Mouse (Mus musculus): ENCODE results near the gene Serpinb9b. TPM values are rescaled to one million over a fixed set of nuclear protein-coding genes. Genes with fewer than 3 reads are reported as not detected.

The Serpinb9b gene
- polyA plus RNA-seq, 1 experiment = not detected

DNA sequence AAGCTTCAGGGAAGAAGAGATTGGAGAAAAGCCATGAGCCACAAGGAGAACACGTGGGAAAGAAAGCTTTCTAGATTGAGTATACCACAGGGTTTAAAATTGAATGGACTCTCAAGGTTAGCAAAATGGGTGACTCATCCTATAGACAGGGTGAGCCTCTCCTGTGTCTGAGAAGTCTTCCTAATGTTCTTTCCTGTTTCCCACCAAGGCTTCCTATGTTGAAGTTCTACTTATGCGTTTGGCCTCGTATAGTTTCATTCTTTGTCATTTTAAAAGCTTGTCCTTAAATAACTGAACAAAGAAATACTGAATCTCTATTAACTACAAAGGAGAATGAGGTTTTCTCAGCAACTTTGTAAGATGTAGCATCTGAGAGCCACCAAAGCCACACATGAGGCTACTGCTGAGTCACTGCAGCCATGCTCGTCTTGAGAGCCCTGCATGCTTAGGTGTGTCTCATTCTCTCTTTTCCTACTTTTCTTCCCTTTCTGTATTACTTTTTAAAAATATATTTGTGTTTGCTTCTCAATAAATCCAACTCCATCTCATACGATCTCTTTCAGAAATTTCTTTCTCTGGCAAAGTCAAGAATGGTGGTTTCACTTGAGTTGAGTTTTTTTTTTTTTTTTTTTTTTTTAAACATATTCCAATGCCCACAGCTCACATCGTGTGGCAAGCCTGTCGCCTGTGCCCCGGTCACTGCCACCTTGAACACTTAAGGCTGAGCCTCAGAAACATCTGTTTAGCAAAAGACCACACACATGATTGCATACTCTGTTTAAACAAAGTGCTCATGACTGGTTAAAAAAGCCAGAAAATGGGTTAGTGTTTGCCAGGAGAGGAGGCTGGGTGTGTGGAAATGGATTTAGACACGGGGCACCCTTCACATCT lies 23.4 kb upstream of the Serpinb9b start:
- Histone ChIP-seq H3K4me3 (ENCODE audit: insufficient read depth, low read depth, low read length) (peak overlapping the region; percentile 45), H3K27ac (ENCODE audit: insufficient read depth, low read depth, low read length) (peak overlapping the region; percentile 11; the same call in 1 of the 2 replicates), H3K4me1 (ENCODE audit: control insufficient read depth, insufficient read depth, low read length) (peaks cover 3% of the 10 kb centered on the region)
- 54% methylated on average over 9 of the region's 9 CpGs for WGBS
- TF ChIP-seq POLR2A (IDR thresholded peaks at IDR 0.05; ENCODE audit: insufficient read depth, low read depth, low read length) (no peak), CTCF (IDR thresholded peaks at IDR 0.05; ENCODE audit: insufficient read depth, low read depth, low read length) (no peak)

DNA sequence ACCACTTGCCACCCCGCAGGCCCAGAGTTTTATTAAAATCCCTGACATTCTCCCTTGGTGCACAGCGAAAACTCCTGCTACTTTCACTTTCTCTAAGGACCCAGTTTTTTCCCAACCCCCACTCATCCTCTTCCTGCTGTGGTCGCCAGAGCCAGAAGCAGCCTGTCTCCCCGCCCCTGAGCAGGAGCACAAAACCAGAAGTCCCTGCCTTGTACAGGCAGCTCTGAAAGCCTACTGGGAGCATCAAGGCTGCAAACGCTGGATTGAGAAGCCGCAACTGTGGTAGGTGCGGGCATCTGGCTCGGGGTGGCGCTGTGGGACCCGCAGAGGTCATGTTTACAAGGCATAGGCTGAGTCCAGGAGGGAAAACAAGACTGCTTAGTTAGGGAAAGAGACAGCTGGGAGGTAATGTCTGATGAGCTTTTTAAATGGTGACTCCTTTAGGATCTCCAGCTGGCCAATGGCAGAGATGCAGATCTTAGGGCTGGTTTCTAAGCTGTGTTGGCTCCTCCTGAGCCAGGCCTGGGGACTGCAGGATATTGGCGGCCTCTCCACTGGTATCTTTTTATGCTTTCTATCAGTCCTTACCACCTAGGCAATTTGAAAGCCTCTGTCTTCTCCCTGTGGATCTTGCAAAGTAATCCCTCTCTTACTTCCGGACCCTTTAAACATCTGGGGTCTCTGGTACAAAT lies 22.7 kb upstream of the Serpinb9b start:
- 16% methylated on average over 12 of the region's 12 CpGs for WGBS
- Histone ChIP-seq H3K4me1 (ENCODE audit: control insufficient read depth, insufficient read depth, low read length) (peaks cover 3% of the 10 kb centered on the region), H3K4me3 (ENCODE audit: insufficient read depth, low read depth, low read length) (peak overlapping the region; percentile 45), H3K27ac (ENCODE audit: insufficient read depth, low read depth, low read length) (peak overlapping the region; percentile 11; the same call in 1 of the 2 replicates)
- peak; percentile 67 for TF ChIP-seq CTCF (IDR thresholded peaks at IDR 0.05; ENCODE audit: insufficient read depth, low read depth, low read length)
- no peak for TF ChIP-seq POLR2A (IDR thresholded peaks at IDR 0.05; ENCODE audit: insufficient read depth, low read depth, low read length)

DNA sequence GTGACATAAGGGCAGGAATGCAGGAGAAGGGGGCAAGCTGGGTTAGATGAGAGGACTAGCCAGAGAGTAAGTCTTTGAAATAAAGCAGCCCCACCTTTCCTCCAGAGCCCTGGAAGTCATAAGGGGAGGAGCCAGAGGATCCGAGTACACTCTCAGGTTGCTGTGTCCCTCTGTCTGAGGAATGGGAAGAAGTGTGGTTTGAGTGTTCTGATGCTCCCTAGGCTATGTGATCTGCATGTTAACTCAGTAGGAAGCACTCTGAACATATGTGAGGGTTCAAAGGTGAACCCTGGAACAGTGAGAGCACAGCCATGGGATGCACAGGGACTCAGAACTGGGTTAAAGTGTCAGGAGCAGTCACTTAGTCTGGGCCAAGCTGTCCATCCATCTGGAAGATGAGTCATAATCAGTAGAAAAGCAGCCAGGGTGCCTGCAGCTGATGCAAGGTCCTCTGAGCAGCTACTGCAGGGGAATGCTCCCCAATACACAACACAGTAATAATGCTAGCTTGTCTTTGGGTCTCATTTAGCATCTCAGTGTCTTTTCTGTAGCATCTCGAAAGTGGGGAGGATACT lies 21.6 kb upstream of the Serpinb9b start:
- 82% methylated on average over 2 of the region's 2 CpGs for WGBS
- Histone ChIP-seq H3K27ac (ENCODE audit: insufficient read depth, low read depth, low read length) (no peak overlapping the region), H3K4me3 (ENCODE audit: insufficient read depth, low read depth, low read length) (no peak overlapping the region), H3K4me1 (ENCODE audit: control insufficient read depth, insufficient read depth, low read length) (peaks cover 3% of the 10 kb centered on the region)
- TF ChIP-seq CTCF (IDR thresholded peaks at IDR 0.05; ENCODE audit: insufficient read depth, low read depth, low read length) (no peak), POLR2A (IDR thresholded peaks at IDR 0.05; ENCODE audit: insufficient read depth, low read depth, low read length) (no peak)

DNA sequence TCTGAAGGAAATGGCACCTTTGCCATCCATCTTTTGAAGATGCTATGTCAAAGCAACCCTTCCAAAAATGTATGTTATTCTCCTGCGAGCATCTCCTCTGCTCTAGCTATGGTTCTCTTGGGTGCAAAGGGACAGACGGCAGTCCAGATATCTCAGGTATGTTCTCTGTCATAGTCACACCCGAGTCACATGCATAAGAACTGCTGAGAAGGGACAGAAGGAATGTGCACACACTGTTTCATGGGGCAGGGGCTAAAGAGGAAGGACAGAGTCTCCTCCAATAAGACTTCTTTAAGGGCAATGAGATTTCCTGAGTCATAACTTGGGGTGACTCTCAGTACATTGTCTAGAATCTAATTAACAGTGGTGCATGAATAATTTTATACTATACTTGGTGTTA lies 20.7 kb upstream of the Serpinb9b start:
- TF ChIP-seq POLR2A (IDR thresholded peaks at IDR 0.05; ENCODE audit: insufficient read depth, low read depth, low read length) (no peak), CTCF (IDR thresholded peaks at IDR 0.05; ENCODE audit: insufficient read depth, low read depth, low read length) (no peak)
- peaks cover 3% of the 10 kb centered on the region for H3K4me1 ChIP-seq (ENCODE audit: control insufficient read depth, insufficient read depth, low read length)
- H3K4me3 ChIP-seq (ENCODE audit: insufficient read depth, low read depth, low read length) = no peak overlapping the region
- WGBS = 86% methylated on average over 3 of the region's 3 CpGs
- no peak overlapping the region for H3K27ac ChIP-seq (ENCODE audit: insufficient read depth, low read depth, low read length)

DNA sequence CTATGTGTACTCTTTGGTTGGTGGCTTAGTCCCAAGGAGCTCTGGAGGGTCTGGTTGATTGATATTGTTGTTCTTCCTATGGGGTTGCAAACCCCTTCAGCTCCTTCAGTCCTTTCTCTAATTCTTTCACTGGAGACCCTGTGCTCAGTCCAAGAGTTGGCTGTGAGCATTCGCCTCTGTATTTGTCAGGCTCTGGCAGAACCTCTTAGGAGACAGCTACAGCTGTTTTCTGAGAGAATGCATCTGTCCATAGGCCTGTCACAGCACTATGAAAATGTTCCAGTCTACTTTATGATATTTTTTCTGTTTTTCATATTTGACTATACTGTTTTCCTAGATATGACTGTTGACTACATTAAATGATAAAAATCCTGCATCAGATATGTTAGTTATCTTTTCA lies 14.8 kb upstream of the Serpinb9b start:
- no peak overlapping the region for H3K27ac ChIP-seq (ENCODE audit: insufficient read depth, low read depth, low read length)
- no peak overlapping the region for H3K4me3 ChIP-seq (ENCODE audit: insufficient read depth, low read depth, low read length)
- no peak for TF ChIP-seq CTCF (IDR thresholded peaks at IDR 0.05; ENCODE audit: insufficient read depth, low read depth, low read length)
- TF ChIP-seq POLR2A (IDR thresholded peaks at IDR 0.05; ENCODE audit: insufficient read depth, low read depth, low read length) = no peak
- no peaks in the 10 kb centered on the region for H3K4me1 ChIP-seq (ENCODE audit: control insufficient read depth, insufficient read depth, low read length)
- WGBS = 63% methylated on average over 1 of the region's 1 CpGs

DNA sequence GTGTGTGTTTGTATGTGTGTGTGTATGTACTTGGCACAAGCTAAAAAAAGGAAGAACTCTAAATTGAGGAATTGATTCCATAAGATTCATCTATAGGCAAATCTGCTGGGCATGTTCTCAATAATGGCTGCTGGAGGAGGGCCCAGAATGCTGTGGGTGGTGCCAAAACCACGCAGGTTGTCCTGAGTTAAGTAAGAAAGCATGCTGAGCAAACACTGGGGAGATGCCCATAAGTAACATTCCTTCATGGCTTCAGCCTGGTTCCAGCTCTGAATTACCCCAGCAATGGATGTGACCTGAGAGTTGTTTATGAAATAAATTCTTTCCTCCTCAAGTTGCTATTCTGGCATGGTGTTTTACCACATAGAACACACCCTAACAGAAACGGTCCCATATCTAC lies 13.9 kb upstream of the Serpinb9b start:
- Histone ChIP-seq H3K27ac (ENCODE audit: insufficient read depth, low read depth, low read length) (no peak overlapping the region), H3K4me1 (ENCODE audit: control insufficient read depth, insufficient read depth, low read length) (no peaks in the 10 kb centered on the region), H3K4me3 (ENCODE audit: insufficient read depth, low read depth, low read length) (no peak overlapping the region)
- TF ChIP-seq POLR2A (IDR thresholded peaks at IDR 0.05; ENCODE audit: insufficient read depth, low read depth, low read length) (no peak), CTCF (IDR thresholded peaks at IDR 0.05; ENCODE audit: insufficient read depth, low read depth, low read length) (no peak)
- 69% methylated on average over 2 of the region's 2 CpGs for WGBS

DNA sequence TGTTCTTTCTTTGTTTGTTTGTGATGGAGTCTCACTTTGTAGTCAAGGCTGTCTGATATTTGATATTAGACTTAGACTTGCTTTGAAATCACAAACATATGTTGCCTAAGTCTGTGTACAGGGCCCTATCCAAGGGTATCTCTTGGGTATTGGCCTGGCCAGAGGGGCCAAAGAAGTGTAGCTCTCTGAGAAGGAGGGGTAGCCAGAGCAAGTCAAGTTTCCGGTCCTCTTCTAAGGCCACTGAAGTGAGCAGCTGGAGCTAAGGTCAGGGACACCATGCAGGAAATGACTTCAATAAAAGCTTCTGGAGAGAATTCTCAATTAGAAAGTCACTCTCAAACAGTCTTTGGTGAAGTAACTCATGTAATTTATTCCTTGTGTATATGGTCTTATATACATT lies 4.8 kb upstream of the Serpinb9b start:
- no peak for TF ChIP-seq CTCF (IDR thresholded peaks at IDR 0.05; ENCODE audit: insufficient read depth, low read depth, low read length)
- TF ChIP-seq POLR2A (IDR thresholded peaks at IDR 0.05; ENCODE audit: insufficient read depth, low read depth, low read length) = no peak
- H3K27ac ChIP-seq (ENCODE audit: insufficient read depth, low read depth, low read length) = no peak overlapping the region
- H3K4me1 ChIP-seq (ENCODE audit: control insufficient read depth, insufficient read depth, low read length) = no peaks in the 10 kb centered on the region
- H3K4me3 ChIP-seq (ENCODE audit: insufficient read depth, low read depth, low read length) = no peak overlapping the region
- WGBS = 91% methylated on average over 1 of the region's 1 CpGs

DNA sequence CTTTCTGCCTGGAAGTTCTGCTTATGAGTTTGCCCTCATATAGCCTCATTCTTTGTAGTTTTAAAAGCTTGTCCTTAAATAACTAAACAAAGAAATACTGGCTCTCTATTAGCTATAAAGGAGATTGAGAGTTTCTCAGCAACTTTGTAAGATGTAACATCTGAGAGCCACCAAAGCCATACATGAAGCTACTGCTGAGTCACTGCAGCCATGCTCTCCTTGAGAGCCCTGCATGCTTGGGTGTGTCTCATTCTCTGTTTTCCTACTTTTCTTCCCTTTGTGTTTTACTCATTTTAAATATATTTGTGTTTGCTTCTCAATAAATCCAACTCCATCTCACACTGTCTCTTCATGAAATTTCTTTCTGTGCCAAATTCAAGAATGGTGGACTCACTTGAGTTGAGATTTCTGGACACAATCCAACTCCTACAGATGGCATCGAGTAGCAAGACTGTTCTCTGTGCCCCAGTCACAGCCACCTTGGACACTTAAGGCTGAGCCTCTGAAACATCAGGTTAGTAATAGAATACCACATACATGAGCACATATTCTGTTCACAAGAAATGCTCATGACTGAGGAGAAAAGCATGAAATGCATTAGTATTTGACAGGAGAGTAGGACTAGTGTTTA lies 674 bp upstream of the Serpinb9b start:
- Histone ChIP-seq H3K4me1 (ENCODE audit: control insufficient read depth, insufficient read depth, low read length) (no peaks in the 10 kb centered on the region), H3K27ac (ENCODE audit: insufficient read depth, low read depth, low read length) (no peak overlapping the region), H3K4me3 (ENCODE audit: insufficient read depth, low read depth, low read length) (no peak overlapping the region)
- TF ChIP-seq CTCF (IDR thresholded peaks at IDR 0.05; ENCODE audit: insufficient read depth, low read depth, low read length) = no peak
- no peak for TF ChIP-seq POLR2A (IDR thresholded peaks at IDR 0.05; ENCODE audit: insufficient read depth, low read depth, low read length)
- WGBS = 36% methylated on average over 1 of the region's 1 CpGs
